Mouse (Mus musculus) forebrain, embryonic 13.5 days (tissue): ENCODE measurements around the gene Mreg. TPM values are rescaled to one million over a fixed set of nuclear protein-coding genes. Genes with fewer than 3 reads are reported as not detected.
"Not testable (repeated sequence)": the region's sequence is repeated elsewhere in the genome, so short reads cannot be mapped to it uniquely, and the experiment has no call there.

Experiments
- ATAC-seq: fragments of 200-750 bp; cut with Nextera tagmentation; 2 replicates; pipeline ENCODE4 v1.8.0; 2017
- H3K27ac ChIP-seq: fragments of 300-500 bp; sonication (generic); 2 replicates; pipeline ENCODE4 v1.5.1; 2015; ENCODE audit warnings: inconsistent platforms, mild to moderate bottlenecking, moderate library complexity
- H3K27me3 ChIP-seq: fragments of 300-500 bp; sonication (generic); 2 replicates; pipeline ENCODE4 v1.6.1; 2015; ENCODE audit warnings: mild to moderate bottlenecking, inconsistent platforms
- H3K36me3 ChIP-seq: fragments of 300-500 bp; sonication (generic); 2 replicates; pipeline ENCODE4 v1.6.1; 2015; ENCODE audit warnings: mild to moderate bottlenecking, inconsistent platforms; ENCODE audit not compliant: poor library complexity, severe bottlenecking
- H3K4me1 ChIP-seq: fragments of 300-500 bp; sonication (generic); 2 replicates; pipeline ENCODE4 v1.6.1; 2015; ENCODE audit warnings: inconsistent platforms
- H3K4me2 ChIP-seq: fragments of 300-500 bp; sonication (generic); 2 replicates; pipeline ENCODE4 v1.6.1; 2015; ENCODE audit warnings: inconsistent platforms, mild to moderate bottlenecking, moderate library complexity
- H3K4me3 ChIP-seq: fragments of 300-500 bp; sonication (generic); 2 replicates; pipeline ENCODE4 v1.5.1; 2015; ENCODE audit warnings: mild to moderate bottlenecking, inconsistent platforms
- H3K9ac ChIP-seq: fragments of 300-500 bp; sonication (generic); 2 replicates; pipeline ENCODE4 v1.6.1; 2015; ENCODE audit warnings: mild to moderate bottlenecking, inconsistent platforms
- H3K9me3 ChIP-seq: fragments of 300-500 bp; sonication (generic); replicated peaks from 2 replicates; pipeline ENCODE4 v1.6.1; 2016; ENCODE audit warnings: inconsistent platforms
- WGBS: fragments of 180-500 bp; shearing (Covaris S2); methylation state at CpG from one replicate; pipeline ENCODE4 v1.1.7; 2015; 5-methylcytosine and 5-hydroxymethylcytosine counted together
- polyA plus RNA-seq: library from polyadenylated mRNA; unstranded; fragments of >200 nt; fragmentation: Nextera tagmentation; extraction: Ambion mirVana; gene quantifications from 2 replicates; pipeline ENCODE4 v1.2.1, GENCODE M21; 2015

Mreg gene
- polyA plus RNA-seq = 1.3 and 1.5 TPM in 2 replicates

GRCm38 (mm10) chr1:72211701-72212699 is at the start of gene Mreg:
Gene Mreg, minus strand, starts transcription at chr1:72212307.
- Histone ChIP-seq H3K27ac (no peak within 1 kb of the TSS), H3K4me1 (peaks cover 11% of the 10 kb centered on the region; the same call in 1 of the 2 replicates), H3K4me3 (peak within 1 kb of the TSS; percentile 76), H3K9me3 (no peaks in the 10 kb centered on the region), H3K4me2 (peak within 1 kb of the TSS; percentile 97), H3K36me3 (no peaks in the 10 kb centered on the region), H3K27me3 (peaks cover 8% of the 10 kb centered on the region), H3K9ac (peak within 1 kb of the TSS; percentile 82)
- under 1% methylated on average over 64 of the region's 89 CpGs for WGBS
- peak; percentile 85 for ATAC-seq

GRCm38 (mm10) chr1:72256381-72257256 is 44.5 kb upstream of the Mreg start:
- Histone ChIP-seq H3K4me2 (peak overlapping the region; percentile 64; the same call in 1 of the 2 replicates), H3K9ac (no peak overlapping the region), H3K27me3 (no peaks in the 10 kb centered on the region), H3K4me1 (peaks cover 20% of the 10 kb centered on the region), H3K36me3 (no peaks in the 10 kb centered on the region), H3K9me3 (no peaks in the 10 kb centered on the region), H3K27ac (no peak overlapping the region), H3K4me3 (no peak overlapping the region)
- 80% methylated on average over 9 of the region's 9 CpGs for whole genome bisulfite sequencing
- ATAC-seq = no peak

GRCm38 (mm10) chr1:72255854-72256175 is 43.7 kb upstream of the Mreg start:
- Histone ChIP-seq H3K4me1 (peaks cover 20% of the 10 kb centered on the region), H3K27ac (peak overlapping the region; percentile 89), H3K36me3 (no peaks in the 10 kb centered on the region), H3K9me3 (no peaks in the 10 kb centered on the region), H3K4me2 (peak overlapping the region; percentile 64), H3K4me3 (peak overlapping the region; percentile 46), H3K9ac (0 out of 2 replicates have a peak overlapping the region, but pooled peaks have one; percentile 71), H3K27me3 (no peaks in the 10 kb centered on the region)
- ATAC-seq = no peak
- 22% methylated on average over 11 of the region's 11 CpGs for WGBS

GRCm38 (mm10) chr1:72255062-72255853 is 43.2 kb upstream of the Mreg start:
- H3K36me3 ChIP-seq = no peaks in the 10 kb centered on the region
- peak; percentile 88 for ATAC-seq
- H3K27ac ChIP-seq = peak overlapping the region; percentile 89
- WGBS = 3% methylated on average over 15 of the region's 15 CpGs
- H3K4me1 ChIP-seq = peaks cover 20% of the 10 kb centered on the region
- H3K27me3 ChIP-seq = no peaks in the 10 kb centered on the region
- H3K4me2 ChIP-seq = peak overlapping the region; percentile 64
- peak overlapping the region; percentile 71 for H3K9ac ChIP-seq
- peak overlapping the region; percentile 46 for H3K4me3 ChIP-seq
- H3K9me3 ChIP-seq = no peaks in the 10 kb centered on the region

GRCm38 (mm10) chr1:72254545-72255061 is 42.5 kb upstream of the Mreg start:
- Histone ChIP-seq H3K9me3 (no peaks in the 10 kb centered on the region), H3K27me3 (no peaks in the 10 kb centered on the region), H3K4me1 (peaks cover 20% of the 10 kb centered on the region), H3K4me3 (peak overlapping the region; percentile 46), H3K9ac (peak overlapping the region; percentile 71), H3K27ac (peak overlapping the region; percentile 89), H3K36me3 (no peaks in the 10 kb centered on the region), H3K4me2 (peak overlapping the region; percentile 64)
- WGBS = 1% methylated on average over 35 of the region's 35 CpGs
- peak; percentile 92 for ATAC-seq

- peak overlapping the region; percentile 46 for H3K4me3 ChIP-seq
- WGBS = 38% methylated on average over 11 of the region's 11 CpGs
- peak; percentile 13; the same call in 1 of the 2 replicates for ATAC-seq
- H3K4me2 ChIP-seq = peak overlapping the region; percentile 64
- no peaks in the 10 kb centered on the region for H3K27me3 ChIP-seq
- H3K9ac ChIP-seq = peak overlapping the region; percentile 71
- peak overlapping the region; percentile 89 for H3K27ac ChIP-seq
- H3K36me3 ChIP-seq = no peaks in the 10 kb centered on the region
- no peaks in the 10 kb centered on the region for H3K9me3 ChIP-seq
- H3K4me1 ChIP-seq = peaks cover 14% of the 10 kb centered on the region
These were observed 41.9 kb upstream of the Mreg start for GRCm38 (mm10) chr1:72253881-72254491.

- Histone ChIP-seq H3K9me3 (no peaks in the 10 kb centered on the region), H3K27ac (no peak overlapping the region), H3K36me3 (no peaks in the 10 kb centered on the region), H3K27me3 (no peaks in the 10 kb centered on the region), H3K4me1 (peaks cover 14% of the 10 kb centered on the region), H3K4me3 (no peak overlapping the region), H3K9ac (no peak overlapping the region), H3K4me2 (no peak overlapping the region)
- WGBS = 92% methylated on average over 1 of the region's 1 CpGs
- ATAC-seq = no peak
These were observed 39.7 kb upstream of the Mreg start for GRCm38 (mm10) chr1:72251806-72252205.

- not testable (repeated sequence) for H3K9me3 ChIP-seq, H3K36me3 ChIP-seq, ATAC-seq, H3K27me3 ChIP-seq, H3K4me1 ChIP-seq, H3K9ac ChIP-seq, H3K4me3 ChIP-seq, H3K4me2 ChIP-seq, H3K27ac ChIP-seq
- WGBS = 48% methylated on average over 9 of the region's 9 CpGs
These were observed 36.2 kb upstream of the Mreg start for GRCm38 (mm10) chr1:72248226-72248737.

GRCm38 (mm10) chr1:72244317-72245036 is 32.4 kb upstream of the Mreg start:
- Histone ChIP-seq H3K9me3 (no peaks in the 10 kb centered on the region), H3K27me3 (no peaks in the 10 kb centered on the region), H3K4me2 (peak overlapping the region; percentile 66), H3K4me1 (no peaks in the 10 kb centered on the region), H3K4me3 (peak overlapping the region; percentile 49), H3K27ac (peak overlapping the region; percentile 71), H3K9ac (0 out of 2 replicates have a peak overlapping the region, but pooled peaks have one; percentile 21), H3K36me3 (no peaks in the 10 kb centered on the region)
- ATAC-seq = peak; percentile 84; the same call in 1 of the 2 replicates
- WGBS = under 1% methylated on average over 12 of the region's 12 CpGs

GRCm38 (mm10) chr1:72243656-72244316 is 31.7 kb upstream of the Mreg start:
- Histone ChIP-seq H3K27me3 (peaks cover 3% of the 10 kb centered on the region; the same call in 1 of the 2 replicates), H3K9me3 (no peaks in the 10 kb centered on the region), H3K4me1 (no peaks in the 10 kb centered on the region), H3K36me3 (no peaks in the 10 kb centered on the region), H3K9ac (peak overlapping the region; percentile 87), H3K27ac (peak overlapping the region; percentile 96), H3K4me3 (peak overlapping the region; percentile 49), H3K4me2 (peak overlapping the region; percentile 66)
- under 1% methylated on average over 47 of the region's 47 CpGs for WGBS
- peak; percentile 97 for ATAC-seq
